Mouse (Mus musculus): ENCODE measurements around the gene Ubqln4. TPM values are rescaled to one million over a fixed set of nuclear protein-coding genes. Genes with fewer than 3 reads are reported as not detected.

The Ubqln4 gene
- polyA plus RNA-seq, 2 experiments, result 17.9 to 22.7 TPM

DNA sequence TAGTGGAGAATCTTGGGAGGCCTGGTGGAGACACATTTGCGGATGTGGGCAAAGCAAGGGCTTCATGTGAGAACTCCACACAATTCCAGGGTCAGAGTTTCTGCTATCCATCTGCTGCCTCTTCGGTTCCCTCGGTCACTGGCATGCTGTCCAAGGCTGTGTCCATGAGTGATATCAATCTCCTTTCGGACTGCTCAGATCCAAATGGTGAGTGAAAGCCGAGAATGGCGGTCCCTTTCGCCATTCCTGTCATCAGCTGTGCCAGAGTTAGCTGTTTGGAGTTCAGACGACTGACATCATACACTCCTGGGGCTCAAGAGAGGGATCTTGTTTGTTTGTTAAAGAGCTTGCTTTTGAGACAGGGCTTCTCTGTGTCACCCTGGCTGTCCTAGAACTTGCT, 60.9 kb downstream of the Ubqln4 start:
- Histone ChIP-seq H3K4me2 (ENCODE audit: low read depth) (no peak overlapping the region), H3K27me3 (ENCODE audit: control insufficient read depth, insufficient read depth, low read length) (no peaks in the 10 kb centered on the region), H3K9me3 (ENCODE audit: control insufficient read depth, low read length) (no peaks in the 10 kb centered on the region), H3K27ac (no peak overlapping the region), H3K9ac (replicated peaks) (no peak overlapping the region), H3K36me3 (replicated peaks; ENCODE audit: control insufficient read depth, insufficient read depth, low read depth) (no peaks in the 10 kb centered on the region), H3K4me1 (replicated peaks; ENCODE audit: control insufficient read depth in 2 of 2, insufficient read depth in 2 of 2, low read length in 1 of 2) (peaks cover 11 to 12% of the 10 kb centered on the region in 2 experiments), H3K4me3 (ENCODE audit: insufficient read depth in 1 of 2, low read depth in 2 of 2, low read length in 2 of 2) (no peak overlapping the region)
- TF ChIP-seq EP300 (IDR thresholded peaks at IDR 0.05; ENCODE audit: low read depth) (no peak), CTCF (IDR thresholded peaks at IDR 0.05; ENCODE audit: low read depth) (no peak)
- 70% methylated on average over 8 of the region's 8 CpGs for WGBS (ENCODE audit: insufficient replicate concordance)
- ATAC-seq (ENCODE audit: insufficient read depth) (no peak), DNase-seq (ENCODE audit: low read depth in 3 of 3, low spot score in 3 of 3) (no peak)

DNA sequence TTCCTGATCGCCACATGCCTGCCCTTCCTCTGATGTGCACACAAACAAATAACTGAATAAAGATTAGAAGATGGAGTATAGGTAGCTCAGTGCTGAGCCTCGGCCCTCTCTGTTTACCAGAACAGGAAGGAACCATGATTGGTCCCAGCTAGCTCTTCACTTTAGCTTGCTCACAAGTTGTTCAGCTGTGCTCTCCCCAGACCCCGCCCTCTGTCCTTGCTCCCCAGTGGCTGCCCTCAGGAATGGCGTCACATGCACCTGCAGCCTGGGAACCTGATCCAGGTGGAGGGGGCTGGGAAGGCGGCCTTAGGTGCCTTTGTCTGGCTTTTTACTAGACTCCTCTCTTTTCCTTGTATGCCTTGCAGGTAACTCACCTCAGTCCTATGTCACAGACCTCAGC, 61.6 kb downstream of the Ubqln4 start:
- 52% methylated on average over 5 of the region's 5 CpGs for WGBS (ENCODE audit: insufficient replicate concordance)
- no peak for DNase-seq (ENCODE audit: low read depth in 3 of 3, low spot score in 3 of 3)
- H3K4me3 ChIP-seq (ENCODE audit: insufficient read depth in 1 of 2, low read depth in 2 of 2, low read length in 2 of 2), result no peak overlapping the region
- ATAC-seq (ENCODE audit: insufficient read depth), result no peak
- H3K9me3 ChIP-seq (ENCODE audit: control insufficient read depth, low read length), result no peaks in the 10 kb centered on the region
- H3K36me3 ChIP-seq (replicated peaks; ENCODE audit: control insufficient read depth, insufficient read depth, low read depth), result no peaks in the 10 kb centered on the region
- H3K9ac ChIP-seq (replicated peaks), result no peak overlapping the region
- peaks cover 11 to 18% of the 10 kb centered on the region in 2 experiments for H3K4me1 ChIP-seq (replicated peaks; ENCODE audit: control insufficient read depth in 2 of 2, insufficient read depth in 2 of 2, low read length in 1 of 2)
- no peak overlapping the region for H3K4me2 ChIP-seq (ENCODE audit: low read depth)
- no peaks in the 10 kb centered on the region for H3K27me3 ChIP-seq (ENCODE audit: control insufficient read depth, insufficient read depth, low read length)
- TF ChIP-seq CTCF (IDR thresholded peaks at IDR 0.05; ENCODE audit: low read depth) (no peak), EP300 (IDR thresholded peaks at IDR 0.05; ENCODE audit: low read depth) (no peak)
- H3K27ac ChIP-seq, result no peak overlapping the region

DNA sequence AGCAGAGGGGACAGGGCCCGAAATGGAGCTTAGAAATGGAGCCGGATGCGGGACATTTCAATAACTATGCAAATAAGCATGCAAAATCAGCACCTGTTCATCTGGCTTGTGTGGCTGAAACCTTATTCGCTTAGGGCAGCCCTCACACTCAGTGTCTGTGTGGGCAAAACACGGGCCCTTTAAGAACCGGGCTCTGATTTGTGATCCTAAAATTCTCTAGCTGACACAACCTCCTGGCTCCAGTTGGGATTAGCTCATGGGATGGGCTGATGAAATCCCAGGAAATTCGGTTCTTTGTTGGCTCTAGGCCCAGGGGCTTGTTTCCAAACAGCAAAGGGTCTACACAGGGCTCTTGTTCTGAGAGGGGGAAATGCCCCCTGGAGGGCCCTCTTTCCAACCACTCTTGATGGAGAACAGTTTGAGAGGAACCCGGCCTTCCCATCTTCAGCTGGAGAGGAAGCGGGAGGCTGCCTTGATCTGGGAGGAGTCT, 62.4 kb downstream of the Ubqln4 start:
- H3K9ac ChIP-seq (replicated peaks), result no peak overlapping the region
- DNase-seq (ENCODE audit: low read depth in 3 of 3, low spot score in 3 of 3) (no peak), ATAC-seq (ENCODE audit: insufficient read depth) (no peak)
- H3K27ac ChIP-seq, result no peak overlapping the region
- no peaks in the 10 kb centered on the region for H3K36me3 ChIP-seq (replicated peaks; ENCODE audit: control insufficient read depth, insufficient read depth, low read depth)
- H3K4me3 ChIP-seq (ENCODE audit: insufficient read depth in 1 of 2, low read depth in 2 of 2, low read length in 2 of 2), result no peak overlapping the region
- H3K9me3 ChIP-seq (ENCODE audit: control insufficient read depth, low read length), result no peaks in the 10 kb centered on the region
- TF ChIP-seq CTCF (IDR thresholded peaks at IDR 0.05; ENCODE audit: low read depth) (no peak), EP300 (IDR thresholded peaks at IDR 0.05; ENCODE audit: low read depth) (no peak)
- no peaks in the 10 kb centered on the region for H3K27me3 ChIP-seq (ENCODE audit: control insufficient read depth, insufficient read depth, low read length)
- H3K4me2 ChIP-seq (ENCODE audit: low read depth), result no peak overlapping the region
- H3K4me1 ChIP-seq (replicated peaks; ENCODE audit: control insufficient read depth in 2 of 2, insufficient read depth in 2 of 2, low read length in 1 of 2), result peaks cover 13 to 24% of the 10 kb centered on the region in 2 experiments
- 63% methylated on average over 9 of the region's 9 CpGs for WGBS (ENCODE audit: insufficient replicate concordance)

DNA sequence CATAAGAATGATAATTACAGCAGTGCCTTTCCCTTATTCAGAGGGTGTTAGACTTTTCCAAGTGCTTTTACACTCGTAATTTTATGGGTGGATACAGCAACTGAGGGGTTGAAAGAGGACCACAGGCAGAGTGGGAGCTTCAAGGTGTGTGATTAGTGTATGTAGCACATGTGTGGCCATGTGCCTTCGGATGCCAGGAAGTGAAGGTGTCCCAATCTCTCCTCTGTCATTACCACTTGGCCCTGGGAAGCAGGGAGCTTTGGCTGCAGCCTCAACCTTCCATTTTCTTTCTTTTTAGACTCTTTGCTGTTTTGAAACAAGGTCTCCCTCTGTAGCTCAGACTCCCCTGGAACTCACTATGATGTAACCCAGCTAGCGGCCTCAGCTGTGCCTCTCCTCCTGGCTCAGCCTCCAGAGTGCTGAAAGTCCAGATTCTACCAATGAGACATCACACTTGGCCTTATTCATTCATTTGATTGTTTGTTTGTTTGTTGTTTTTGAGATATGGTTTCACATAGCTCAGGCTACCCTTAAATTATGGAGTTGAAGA, 63.5 kb downstream of the Ubqln4 start:
- no peak overlapping the region for H3K27ac ChIP-seq
- no peaks in the 10 kb centered on the region for H3K27me3 ChIP-seq (ENCODE audit: control insufficient read depth, insufficient read depth, low read length)
- TF ChIP-seq CTCF (IDR thresholded peaks at IDR 0.05; ENCODE audit: low read depth) (no peak), EP300 (IDR thresholded peaks at IDR 0.05; ENCODE audit: low read depth) (no peak)
- no peaks in the 10 kb centered on the region for H3K36me3 ChIP-seq (replicated peaks; ENCODE audit: control insufficient read depth, insufficient read depth, low read depth)
- DNase-seq (ENCODE audit: low read depth in 3 of 3, low spot score in 3 of 3) (no peak), ATAC-seq (ENCODE audit: insufficient read depth) (no peak)
- no peaks in the 10 kb centered on the region for H3K9me3 ChIP-seq (ENCODE audit: control insufficient read depth, low read length)
- H3K4me1 ChIP-seq (replicated peaks; ENCODE audit: control insufficient read depth in 2 of 2, insufficient read depth in 2 of 2, low read length in 1 of 2), result peaks cover 13 to 24% of the 10 kb centered on the region in 2 experiments
- no peak overlapping the region for H3K4me2 ChIP-seq (ENCODE audit: low read depth)
- 56% methylated on average over 3 of the region's 3 CpGs for WGBS (ENCODE audit: insufficient replicate concordance)
- H3K9ac ChIP-seq (replicated peaks), result no peak overlapping the region
- H3K4me3 ChIP-seq (ENCODE audit: insufficient read depth in 1 of 2, low read depth in 2 of 2, low read length in 2 of 2), result no peak overlapping the region

DNA sequence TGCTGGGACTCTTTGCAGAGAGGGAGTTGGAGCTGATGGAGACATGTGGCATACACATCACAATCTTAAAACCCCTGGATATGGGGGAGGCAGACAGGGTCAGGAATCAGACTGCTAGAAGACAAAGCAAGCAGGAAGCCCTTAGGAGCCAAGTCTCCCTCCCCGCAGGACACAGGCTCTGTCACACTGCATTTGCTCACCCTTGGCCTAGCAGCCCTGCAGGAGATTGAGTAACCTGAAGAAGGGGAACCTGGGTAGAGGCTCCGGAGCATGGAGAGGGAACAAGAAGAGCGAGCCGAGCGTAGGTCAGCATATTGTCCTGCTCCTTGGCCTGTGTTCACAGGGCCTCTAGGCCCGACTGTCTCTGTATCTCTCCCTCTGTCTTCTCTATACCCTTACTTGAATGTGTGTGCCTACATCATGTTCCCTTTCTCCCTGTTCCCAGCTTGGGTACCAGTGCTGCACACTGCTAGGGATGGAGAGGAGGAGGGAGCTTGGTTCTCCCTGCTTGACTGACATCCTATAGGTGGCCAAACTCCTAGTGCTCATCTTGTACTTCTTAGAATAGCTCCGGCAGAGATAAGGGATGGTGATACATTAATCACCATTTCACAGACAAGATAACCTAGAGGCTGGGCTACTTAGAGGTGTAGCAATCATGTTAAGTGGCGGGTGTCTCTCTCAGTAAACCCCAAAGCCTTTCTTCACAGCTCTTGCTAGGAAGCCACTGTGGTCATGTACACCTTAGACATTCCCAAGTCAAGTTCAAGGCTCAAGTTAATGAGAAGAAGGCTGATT, 64.7 kb downstream of the Ubqln4 start:
- TF ChIP-seq EP300 (IDR thresholded peaks at IDR 0.05; ENCODE audit: low read depth), result no peak
- TF ChIP-seq CTCF (IDR thresholded peaks at IDR 0.05; ENCODE audit: low read depth), result no peak
- Histone ChIP-seq H3K27ac (no peak overlapping the region), H3K4me1 (replicated peaks; ENCODE audit: control insufficient read depth in 2 of 2, insufficient read depth in 2 of 2, low read length in 1 of 2) (peaks cover 15 to 27% of the 10 kb centered on the region in 2 experiments), H3K36me3 (replicated peaks; ENCODE audit: control insufficient read depth, insufficient read depth, low read depth) (no peaks in the 10 kb centered on the region), H3K9ac (replicated peaks) (no peak overlapping the region), H3K4me2 (ENCODE audit: low read depth) (no peak overlapping the region), H3K4me3 (ENCODE audit: insufficient read depth in 1 of 2, low read depth in 2 of 2, low read length in 2 of 2) (no peak overlapping the region), H3K27me3 (ENCODE audit: control insufficient read depth, insufficient read depth, low read length) (no peaks in the 10 kb centered on the region), H3K9me3 (ENCODE audit: control insufficient read depth, low read length) (no peaks in the 10 kb centered on the region)
- ATAC-seq (ENCODE audit: insufficient read depth) (peak; percentile 14; the same call in 1 of the 2 replicates), DNase-seq (ENCODE audit: low read depth in 3 of 3, low spot score in 3 of 3) (no peak)
- WGBS (ENCODE audit: insufficient replicate concordance), result 50% methylated on average over 8 of the region's 8 CpGs

MicroRNAs encoded within 50 kb of the gene (microRNA counts, 519-probe panel; counts per million panel counts)
- 69.9 counts per million for microRNA mmu-miR-1905

Small RNAs within 50 kb of the gene (microRNA-seq; reads per million reads assigned to microRNA genes)
- not detected for gene Mir1905

Other genes starting within 250 kb of the Ubqln4 start
- gene Glmp, start 228.7 kb upstream of the Ubqln4 start, polyA plus RNA-seq (2012; rRNA removed), result 29.2 and 31.1 TPM in 2 replicates
- gene Glmp, start 228.7 kb upstream of the Ubqln4 start, polyA plus RNA-seq (2014; fragmentation: Nextera tagmentation; extraction: Ambion mirVana), result 51.6 and 52.4 TPM in 2 replicates
- gene Tmem79, start 217.6 kb upstream of the Ubqln4 start, polyA plus RNA-seq (2012; rRNA removed), result 0.70 and 0.92 TPM in 2 replicates
- gene Tmem79, start 217.6 kb upstream of the Ubqln4 start, polyA plus RNA-seq (2014; fragmentation: Nextera tagmentation; extraction: Ambion mirVana), result 0.92 and 1.0 TPM in 2 replicates
- gene Smg5, start 217.5 kb upstream of the Ubqln4 start, polyA plus RNA-seq (2012; rRNA removed), result 33.6 and 36.6 TPM in 2 replicates
- gene Smg5, start 217.5 kb upstream of the Ubqln4 start, polyA plus RNA-seq (2014; fragmentation: Nextera tagmentation; extraction: Ambion mirVana), result 18.8 and 23.7 TPM in 2 replicates
- gene Paqr6, start 189.2 kb upstream of the Ubqln4 start, polyA plus RNA-seq (2012; rRNA removed), result 7.8 and 8.7 TPM in 2 replicates
- 4.1 and 6.6 TPM in 2 replicates for gene Paqr6, start 189.2 kb upstream of the Ubqln4 start, polyA plus RNA-seq (2014; fragmentation: Nextera tagmentation; extraction: Ambion mirVana)
- 0.27 and 0.38 TPM in 2 replicates for gene Bglap3, start 181.0 kb upstream of the Ubqln4 start, polyA plus RNA-seq (2012; rRNA removed)
- gene Bglap3, start 181.0 kb upstream of the Ubqln4 start, polyA plus RNA-seq (2014; fragmentation: Nextera tagmentation; extraction: Ambion mirVana), result 0.29 and 0.38 TPM in 2 replicates
- not detected in 2 replicates for gene Bglap2, start 175.1 kb upstream of the Ubqln4 start, polyA plus RNA-seq (2012; rRNA removed)
- gene Bglap2, start 175.1 kb upstream of the Ubqln4 start, polyA plus RNA-seq (2014; fragmentation: Nextera tagmentation; extraction: Ambion mirVana), result not detected in 2 replicates
- not detected in 2 replicates for gene Bglap, start 169.3 kb upstream of the Ubqln4 start, polyA plus RNA-seq (2012; rRNA removed)
- not detected in 2 replicates for gene Bglap, start 169.3 kb upstream of the Ubqln4 start, polyA plus RNA-seq (2014; fragmentation: Nextera tagmentation; extraction: Ambion mirVana)
- 59.1 and 60.6 TPM in 2 replicates for gene Pmf1, start 143.4 kb upstream of the Ubqln4 start, polyA plus RNA-seq (2012; rRNA removed)
- 73.8 and 81.2 TPM in 2 replicates for gene Pmf1, start 143.4 kb upstream of the Ubqln4 start, polyA plus RNA-seq (2014; fragmentation: Nextera tagmentation; extraction: Ambion mirVana)
- gene Slc25a44, start 128.6 kb upstream of the Ubqln4 start, polyA plus RNA-seq (2012; rRNA removed), result 8.8 and 9.2 TPM in 2 replicates
- gene Slc25a44, start 128.6 kb upstream of the Ubqln4 start, polyA plus RNA-seq (2014; fragmentation: Nextera tagmentation; extraction: Ambion mirVana), result 9.9 and 11.7 TPM in 2 replicates
- gene Sema4a, start 92.6 kb upstream of the Ubqln4 start, polyA plus RNA-seq (2012; rRNA removed), result 12.7 and 17.8 TPM in 2 replicates
- 9.1 and 10.5 TPM in 2 replicates for gene Sema4a, start 92.6 kb upstream of the Ubqln4 start, polyA plus RNA-seq (2014; fragmentation: Nextera tagmentation; extraction: Ambion mirVana)
- 45.2 and 58.7 TPM in 2 replicates for gene Lmna, start 43.8 kb upstream of the Ubqln4 start, polyA plus RNA-seq (2012; rRNA removed)
- gene Lmna, start 43.8 kb upstream of the Ubqln4 start, polyA plus RNA-seq (2014; fragmentation: Nextera tagmentation; extraction: Ambion mirVana), result 115 and 132 TPM in 2 replicates
- gene Mex3a, start 21.4 kb upstream of the Ubqln4 start, polyA plus RNA-seq (2012; rRNA removed), result 1.1 and 1.3 TPM in 2 replicates
- 0.74 and 0.82 TPM in 2 replicates for gene Mex3a, start 21.4 kb upstream of the Ubqln4 start, polyA plus RNA-seq (2014; fragmentation: Nextera tagmentation; extraction: Ambion mirVana)
- gene Rab25, start 5.5 kb upstream of the Ubqln4 start, polyA plus RNA-seq (2012; rRNA removed), result 0.39 and 0.52 TPM in 2 replicates
- gene Rab25, start 5.5 kb upstream of the Ubqln4 start, polyA plus RNA-seq (2014; fragmentation: Nextera tagmentation; extraction: Ambion mirVana), result 0.25 TPM in 1 of 2 replicates, not detected in the other
- gene Lamtor2, start 684 bp upstream of the Ubqln4 start, polyA plus RNA-seq (2012; rRNA removed), result 63.1 and 73.1 TPM in 2 replicates
- gene Lamtor2, start 684 bp upstream of the Ubqln4 start, polyA plus RNA-seq (2014; fragmentation: Nextera tagmentation; extraction: Ambion mirVana), result 60.5 and 62.0 TPM in 2 replicates
- gene Ssr2, start 22.1 kb downstream of the Ubqln4 start, polyA plus RNA-seq (2012; rRNA removed), result 165 and 230 TPM in 2 replicates
- 168 and 173 TPM in 2 replicates for gene Ssr2, start 22.1 kb downstream of the Ubqln4 start, polyA plus RNA-seq (2014; fragmentation: Nextera tagmentation; extraction: Ambion mirVana)
- 8.5 and 8.9 TPM in 2 replicates for gene Arhgef2, start 52.2 kb downstream of the Ubqln4 start, polyA plus RNA-seq (2012; rRNA removed)
- 10.1 and 11.5 TPM in 2 replicates for gene Arhgef2, start 52.2 kb downstream of the Ubqln4 start, polyA plus RNA-seq (2014; fragmentation: Nextera tagmentation; extraction: Ambion mirVana)
- not detected in 2 replicates for gene Rxfp4, start 99.4 kb downstream of the Ubqln4 start, polyA plus RNA-seq (2012; rRNA removed)
- gene Rxfp4, start 99.4 kb downstream of the Ubqln4 start, polyA plus RNA-seq (2014; fragmentation: Nextera tagmentation; extraction: Ambion mirVana), result not detected in 2 replicates
- 24.2 and 29.4 TPM in 2 replicates for gene Khdc4, start 132.0 kb downstream of the Ubqln4 start, polyA plus RNA-seq (2012; rRNA removed)
- 18.5 and 20.8 TPM in 2 replicates for gene Khdc4, start 132.0 kb downstream of the Ubqln4 start, polyA plus RNA-seq (2014; fragmentation: Nextera tagmentation; extraction: Ambion mirVana)
- 15.8 and 20.3 TPM in 2 replicates for gene Rit1, start 163.1 kb downstream of the Ubqln4 start, polyA plus RNA-seq (2012; rRNA removed)
- 30.6 and 31.6 TPM in 2 replicates for gene Rit1, start 163.1 kb downstream of the Ubqln4 start, polyA plus RNA-seq (2014; fragmentation: Nextera tagmentation; extraction: Ambion mirVana)
- gene Syt11, start 221.4 kb downstream of the Ubqln4 start, polyA plus RNA-seq (2012; rRNA removed), result 0.35 and 0.55 TPM in 2 replicates
- gene Syt11, start 221.4 kb downstream of the Ubqln4 start, polyA plus RNA-seq (2014; fragmentation: Nextera tagmentation; extraction: Ambion mirVana), result 0.47 and 0.57 TPM in 2 replicates

Data from liver, embryonic 14.5 days (tissue).